Mouse (Mus musculus): ENCODE results near the gene Nfib. TPM values are rescaled to one million over a fixed set of nuclear protein-coding genes. Genes with fewer than 3 reads are reported as not detected.
A peak's percentile ranks its signal among the peaks of the same experiment; 100 is the strongest.

Nfib gene
- polyA plus RNA-seq, 1 experiment from 2014 or later, result 52.1 TPM

DNA sequence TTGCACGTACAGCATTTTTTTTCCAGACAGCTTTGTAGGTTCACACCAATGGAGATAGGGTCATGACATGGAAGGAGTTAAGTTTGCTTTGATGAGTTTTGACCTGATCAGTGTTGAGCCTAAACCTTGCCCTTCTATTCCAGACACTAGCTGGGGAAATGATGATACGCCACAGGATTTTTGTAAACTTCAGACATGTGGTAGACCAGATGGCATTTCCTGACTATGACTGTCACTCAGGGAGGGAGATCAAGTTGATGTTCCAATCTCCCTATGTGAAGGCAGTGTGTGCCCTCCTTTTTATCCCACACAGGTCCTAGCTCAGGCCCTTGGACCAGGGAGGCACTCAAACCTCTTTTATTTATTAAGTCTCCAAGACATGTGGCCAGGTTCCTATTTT lies 29.4 kb downstream of the Nfib start:
- Histone ChIP-seq H3K27ac (ENCODE audit: low read length) (no peak overlapping the region), H3K9me3 (ENCODE audit: low read length) (no peaks in the 10 kb centered on the region), H3K9ac (replicated peaks; ENCODE audit: low read depth) (no peak overlapping the region), H3K4me1 (ENCODE audit: insufficient read depth, low read depth, low read length) (no peaks in the 10 kb centered on the region), H3K27me3 (replicated peaks; ENCODE audit: insufficient read depth, low read length) (no peaks in the 10 kb centered on the region), H3K4me3 (ENCODE audit: low read depth, low read length) (no peak overlapping the region), H3K4me2 (replicated peaks; ENCODE audit: low read depth, low read length) (no peak overlapping the region), H3K36me3 (ENCODE audit: insufficient read depth, low read length) (no peaks in the 10 kb centered on the region)
- DNase-seq (ENCODE audit: low spot score), result no peak
- ATAC-seq, result no peak
- TF ChIP-seq CTCF (IDR thresholded peaks at IDR 0.05) (no peak), EP300 (IDR thresholded peaks at IDR 0.05) (no peak)
- 84% methylated on average over 2 of the region's 2 CpGs for WGBS

DNA sequence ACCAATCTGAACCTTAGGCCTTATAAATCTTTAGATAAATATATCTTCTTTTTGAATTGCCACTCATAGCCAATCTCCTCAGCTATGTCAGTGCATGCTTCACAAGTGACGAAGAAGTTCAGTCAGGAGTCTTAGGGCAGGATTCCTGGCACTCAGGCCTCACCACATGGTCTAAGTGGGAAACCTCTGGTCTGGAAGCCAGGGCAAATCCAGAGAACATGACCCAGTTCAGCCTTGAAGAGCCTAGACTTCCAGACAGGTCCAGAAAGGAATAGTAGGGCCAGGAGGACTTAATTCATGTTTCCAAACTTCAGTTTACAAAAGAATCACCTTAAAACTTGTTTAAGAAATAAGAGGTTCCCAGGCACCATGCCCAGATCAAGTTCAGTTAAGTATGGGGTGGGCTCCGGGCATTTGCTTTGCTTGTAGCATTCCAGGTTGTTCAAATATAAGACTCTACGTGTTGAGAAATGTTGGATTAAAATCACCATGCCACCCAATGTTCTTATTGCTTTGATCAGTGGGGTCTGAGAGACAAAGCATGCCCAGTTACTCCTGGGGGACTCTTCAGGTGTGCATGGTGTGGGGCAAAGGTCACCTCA lies 38.2 kb downstream of the Nfib start:
- no peak overlapping the region for H3K4me3 ChIP-seq (ENCODE audit: low read depth, low read length)
- no peaks in the 10 kb centered on the region for H3K27me3 ChIP-seq (replicated peaks; ENCODE audit: insufficient read depth, low read length)
- no peak overlapping the region for H3K9ac ChIP-seq (replicated peaks; ENCODE audit: low read depth)
- no peaks in the 10 kb centered on the region for H3K4me1 ChIP-seq (ENCODE audit: insufficient read depth, low read depth, low read length)
- H3K9me3 ChIP-seq (ENCODE audit: low read length), result no peaks in the 10 kb centered on the region
- DNase-seq (ENCODE audit: low spot score), result peak; percentile 72
- WGBS, result 59% methylated on average over 3 of the region's 3 CpGs
- H3K4me2 ChIP-seq (replicated peaks; ENCODE audit: low read depth, low read length), result no peak overlapping the region
- TF ChIP-seq CTCF (IDR thresholded peaks at IDR 0.05) (no peak), EP300 (IDR thresholded peaks at IDR 0.05) (no peak)
- no peak overlapping the region for H3K27ac ChIP-seq (ENCODE audit: low read length)
- ATAC-seq, result peak; percentile 86
- H3K36me3 ChIP-seq (ENCODE audit: insufficient read depth, low read length), result no peaks in the 10 kb centered on the region

DNA sequence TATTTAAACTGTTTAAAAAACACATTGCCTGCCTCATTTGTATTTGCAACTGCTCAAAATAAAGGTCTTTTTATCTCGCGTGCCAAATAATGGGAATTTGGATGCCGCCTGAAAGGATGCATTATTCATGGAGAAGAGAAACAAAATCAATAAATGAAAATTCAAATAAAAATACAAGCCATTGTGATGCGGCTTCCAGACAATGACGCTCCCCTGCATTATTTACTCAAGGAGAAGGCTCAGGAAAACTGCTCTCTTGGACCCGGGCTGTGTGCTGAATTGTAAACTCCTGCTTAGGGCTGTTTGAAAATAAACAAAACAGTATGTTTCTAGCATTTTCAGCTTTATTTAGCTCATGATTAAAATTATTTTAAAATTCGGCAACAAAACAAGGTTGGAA lies 41.1 kb downstream of the Nfib start:
- TF ChIP-seq CTCF (IDR thresholded peaks at IDR 0.05) (no peak), EP300 (IDR thresholded peaks at IDR 0.05) (no peak)
- no peak overlapping the region for H3K27ac ChIP-seq (ENCODE audit: low read length)
- no peaks in the 10 kb centered on the region for H3K27me3 ChIP-seq (replicated peaks; ENCODE audit: insufficient read depth, low read length)
- no peaks in the 10 kb centered on the region for H3K4me1 ChIP-seq (ENCODE audit: insufficient read depth, low read depth, low read length)
- H3K4me2 ChIP-seq (replicated peaks; ENCODE audit: low read depth, low read length), result no peak overlapping the region
- DNase-seq (ENCODE audit: low spot score) (no peak), ATAC-seq (no peak)
- 72% methylated on average over 7 of the region's 7 CpGs for WGBS
- H3K9me3 ChIP-seq (ENCODE audit: low read length), result no peaks in the 10 kb centered on the region
- H3K4me3 ChIP-seq (ENCODE audit: low read depth, low read length), result no peak overlapping the region
- no peak overlapping the region for H3K9ac ChIP-seq (replicated peaks; ENCODE audit: low read depth)
- H3K36me3 ChIP-seq (ENCODE audit: insufficient read depth, low read length), result no peaks in the 10 kb centered on the region

GRCm38 (mm10) chr4:82663749-82664381 lies 41.7 kb downstream of the Nfib start:
- peak; percentile 31; the same call in 1 of the 2 replicates for TF ChIP-seq CTCF (IDR thresholded peaks at IDR 0.05)
- TF ChIP-seq EP300 (IDR thresholded peaks at IDR 0.05), result no peak
- H3K9me3 ChIP-seq (ENCODE audit: low read length), result no peaks in the 10 kb centered on the region
- no peak for DNase-seq (ENCODE audit: low spot score)

GRCm38 (mm10) chr4:82662626-82663025 lies 42.9 kb downstream of the Nfib start:
- WGBS, result 61% methylated on average over 3 of the region's 3 CpGs
- TF ChIP-seq CTCF (IDR thresholded peaks at IDR 0.05), result no peak
- no peak for TF ChIP-seq EP300 (IDR thresholded peaks at IDR 0.05)
- Histone ChIP-seq H3K4me1 (ENCODE audit: insufficient read depth, low read depth, low read length) (no peaks in the 10 kb centered on the region), H3K36me3 (ENCODE audit: insufficient read depth, low read length) (no peaks in the 10 kb centered on the region), H3K4me2 (replicated peaks; ENCODE audit: low read depth, low read length) (no peak overlapping the region), H3K27ac (ENCODE audit: low read length) (no peak overlapping the region), H3K27me3 (replicated peaks; ENCODE audit: insufficient read depth, low read length) (no peaks in the 10 kb centered on the region), H3K9me3 (ENCODE audit: low read length) (no peaks in the 10 kb centered on the region), H3K4me3 (ENCODE audit: low read depth, low read length) (no peak overlapping the region), H3K9ac (replicated peaks; ENCODE audit: low read depth) (no peak overlapping the region)
- ATAC-seq (no peak), DNase-seq (ENCODE audit: low spot score) (no peak)

More at GRCm38 (mm10) chr4:82663749-82664381, 41.7 kb downstream of the Nfib start:
- H3K36me3 ChIP-seq (ENCODE audit: insufficient read depth, low read length), result no peaks in the 10 kb centered on the region
- no peak overlapping the region for H3K9ac ChIP-seq (replicated peaks; ENCODE audit: low read depth)
- ATAC-seq, result no peak
- WGBS, result 78% methylated on average over 6 of the region's 6 CpGs
- no peak overlapping the region for H3K4me2 ChIP-seq (replicated peaks; ENCODE audit: low read depth, low read length)
- no peak overlapping the region for H3K27ac ChIP-seq (ENCODE audit: low read length)
- no peaks in the 10 kb centered on the region for H3K27me3 ChIP-seq (replicated peaks; ENCODE audit: insufficient read depth, low read length)
- H3K4me3 ChIP-seq (ENCODE audit: low read depth, low read length), result no peak overlapping the region
- no peaks in the 10 kb centered on the region for H3K4me1 ChIP-seq (ENCODE audit: insufficient read depth, low read depth, low read length)

DNA sequence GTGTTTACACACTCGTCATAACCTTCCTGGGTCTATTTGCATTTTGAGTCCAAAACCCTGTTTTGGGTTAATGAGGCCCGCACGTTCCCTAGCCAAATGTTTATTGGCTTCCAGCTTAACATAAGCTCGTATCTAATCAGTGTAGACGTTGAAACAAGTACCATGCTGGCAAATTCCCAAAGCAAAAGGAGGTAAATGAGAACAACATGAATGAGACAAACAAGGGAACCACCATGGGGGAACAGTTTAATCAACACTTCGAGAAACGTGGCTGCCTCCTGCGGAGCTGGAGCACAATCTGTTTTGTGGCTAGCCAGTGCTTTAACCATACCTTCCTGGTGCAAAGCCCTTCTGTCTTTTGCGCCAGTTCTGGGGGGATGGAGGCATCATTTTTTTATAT lies 43.3 kb downstream of the Nfib start:
- H3K27ac ChIP-seq (ENCODE audit: low read length), result no peak overlapping the region
- H3K9ac ChIP-seq (replicated peaks; ENCODE audit: low read depth), result no peak overlapping the region
- no peaks in the 10 kb centered on the region for H3K9me3 ChIP-seq (ENCODE audit: low read length)
- H3K4me2 ChIP-seq (replicated peaks; ENCODE audit: low read depth, low read length), result no peak overlapping the region
- no peaks in the 10 kb centered on the region for H3K4me1 ChIP-seq (ENCODE audit: insufficient read depth, low read depth, low read length)
- H3K4me3 ChIP-seq (ENCODE audit: low read depth, low read length), result no peak overlapping the region
- WGBS, result 30% methylated on average over 9 of the region's 9 CpGs
- TF ChIP-seq CTCF (IDR thresholded peaks at IDR 0.05), result no peak
- no peak for TF ChIP-seq EP300 (IDR thresholded peaks at IDR 0.05)
- DNase-seq (ENCODE audit: low spot score) (no peak), ATAC-seq (no peak)
- H3K27me3 ChIP-seq (replicated peaks; ENCODE audit: insufficient read depth, low read length), result no peaks in the 10 kb centered on the region
- no peaks in the 10 kb centered on the region for H3K36me3 ChIP-seq (ENCODE audit: insufficient read depth, low read length)

Data from lung, postnatal 0 days (tissue).